Mouse (Mus musculus): ENCODE results near the gene Olfr824.

GRCm38 (mm10) chr10:130134811-130135210, 5.0 kb upstream of the Olfr824 start:
- TF ChIP-seq CTCF (IDR thresholded peaks at IDR 0.05; ENCODE audit: low read depth, low read length) (no peak), GATA1 (IDR thresholded peaks at IDR 0.05; ENCODE audit: borderline replicate concordance, low read length) (no peak), TAL1 (conservative IDR thresholded peaks at IDR 0.05; ENCODE audit: low read depth, low read length) (no peak)

All from G1E (cell line).